Mouse (Mus musculus) forebrain, embryonic 15.5 days (tissue): Measurements from ENCODE around the gene Amph. TPM values are rescaled to one million over a fixed set of nuclear protein-coding genes. Genes with fewer than 3 reads are reported as not detected.

ENCODE experiments used
- ATAC-seq: fragments of 200-750 bp; cut with Nextera tagmentation; replicated peaks from 2 replicates; pipeline ENCODE4 v1.8.0; 2017; ENCODE audit warnings: mild to moderate bottlenecking, moderate TSS enrichment, moderate library complexity
- H3K27ac ChIP-seq: fragments of 300-500 bp; sonication (generic); replicated peaks from 2 replicates; pipeline ENCODE4 v1.5.1; 2015; ENCODE audit warnings: mild to moderate bottlenecking, inconsistent platforms
- H3K27me3 ChIP-seq: fragments of 300-500 bp; sonication (generic); 2 replicates; pipeline ENCODE4 v1.6.1; 2015; ENCODE audit warnings: inconsistent platforms
- H3K36me3 ChIP-seq: fragments of 300-500 bp; sonication (generic); 2 replicates; pipeline ENCODE4 v1.6.1; 2015; ENCODE audit warnings: mild to moderate bottlenecking, inconsistent platforms
- H3K4me1 ChIP-seq: fragments of 300-500 bp; sonication (generic); 2 replicates; pipeline ENCODE4 v1.6.1; 2015; ENCODE audit warnings: inconsistent platforms
- H3K4me2 ChIP-seq: fragments of 300-500 bp; sonication (generic); replicated peaks from 2 replicates; pipeline ENCODE4 v1.6.1; 2015; ENCODE audit warnings: mild to moderate bottlenecking, inconsistent platforms
- H3K4me3 ChIP-seq: fragments of 300-500 bp; sonication (generic); 2 replicates; pipeline ENCODE4 v1.5.1; 2015; ENCODE audit warnings: mild to moderate bottlenecking, inconsistent platforms
- H3K9ac ChIP-seq: fragments of 300-500 bp; sonication (generic); replicated peaks from 2 replicates; pipeline ENCODE4 v1.6.1; 2015; ENCODE audit warnings: mild to moderate bottlenecking, inconsistent platforms
- H3K9me3 ChIP-seq: fragments of 300-500 bp; sonication (generic); 2 replicates; pipeline ENCODE4 v1.6.1; 2016; ENCODE audit warnings: inconsistent platforms
- WGBS: fragments of 180-500 bp; shearing (Covaris S2); methylation state at CpG from one replicate; pipeline ENCODE4 v1.1.7; 2015; ENCODE audit warnings: mixed read lengths; 5-methylcytosine and 5-hydroxymethylcytosine counted together
- polyA plus RNA-seq: library from polyadenylated mRNA; unstranded; fragments of >200 nt; fragmentation: Nextera tagmentation; extraction: Ambion mirVana; gene quantifications from 2 replicates; pipeline ENCODE4 v1.2.1, GENCODE M21; 2015

Gene Amph
- polyA plus RNA-seq, 1 experiment from 2014 or later: 38.2 TPM

DNA sequence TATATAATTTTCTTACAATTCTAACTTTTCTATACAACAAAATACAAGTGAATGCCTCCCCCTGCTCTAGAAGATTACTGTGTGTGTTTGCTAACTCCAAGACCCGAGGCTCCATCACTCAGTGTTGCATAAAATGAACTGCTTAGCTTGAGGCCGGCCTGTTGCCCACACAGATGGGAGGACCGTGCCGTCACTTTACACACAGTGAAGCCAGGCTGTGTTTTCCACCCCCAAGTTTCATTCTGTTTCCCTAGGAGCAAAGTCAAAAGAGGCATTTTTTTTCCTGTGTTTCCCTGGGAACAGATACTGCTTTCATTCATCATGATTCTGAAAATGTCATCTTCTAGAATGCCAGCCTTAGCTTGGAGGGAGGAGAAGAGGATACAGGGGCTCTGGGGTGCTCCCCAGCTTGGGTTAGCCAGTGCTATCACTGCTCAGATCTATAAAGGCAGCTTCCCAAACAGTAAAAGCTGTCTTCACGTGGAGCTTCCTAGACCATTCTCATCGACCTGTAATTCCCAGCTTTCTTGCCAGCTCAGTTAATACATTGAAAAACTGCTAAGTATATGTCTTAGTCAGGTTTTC, 79.9 kb downstream of the Amph start:
- H3K4me2 ChIP-seq: no peak overlapping the region
- ATAC-seq: no peak
- no peaks in the 10 kb centered on the region for H3K9me3 ChIP-seq
- 80% methylated on average over 6 of the region's 6 CpGs for WGBS
- H3K27me3 ChIP-seq: no peaks in the 10 kb centered on the region
- no peaks in the 10 kb centered on the region for H3K4me1 ChIP-seq
- no peaks in the 10 kb centered on the region for H3K36me3 ChIP-seq
- no peak overlapping the region for H3K9ac ChIP-seq
- no peak overlapping the region for H3K27ac ChIP-seq
- no peak overlapping the region for H3K4me3 ChIP-seq

DNA sequence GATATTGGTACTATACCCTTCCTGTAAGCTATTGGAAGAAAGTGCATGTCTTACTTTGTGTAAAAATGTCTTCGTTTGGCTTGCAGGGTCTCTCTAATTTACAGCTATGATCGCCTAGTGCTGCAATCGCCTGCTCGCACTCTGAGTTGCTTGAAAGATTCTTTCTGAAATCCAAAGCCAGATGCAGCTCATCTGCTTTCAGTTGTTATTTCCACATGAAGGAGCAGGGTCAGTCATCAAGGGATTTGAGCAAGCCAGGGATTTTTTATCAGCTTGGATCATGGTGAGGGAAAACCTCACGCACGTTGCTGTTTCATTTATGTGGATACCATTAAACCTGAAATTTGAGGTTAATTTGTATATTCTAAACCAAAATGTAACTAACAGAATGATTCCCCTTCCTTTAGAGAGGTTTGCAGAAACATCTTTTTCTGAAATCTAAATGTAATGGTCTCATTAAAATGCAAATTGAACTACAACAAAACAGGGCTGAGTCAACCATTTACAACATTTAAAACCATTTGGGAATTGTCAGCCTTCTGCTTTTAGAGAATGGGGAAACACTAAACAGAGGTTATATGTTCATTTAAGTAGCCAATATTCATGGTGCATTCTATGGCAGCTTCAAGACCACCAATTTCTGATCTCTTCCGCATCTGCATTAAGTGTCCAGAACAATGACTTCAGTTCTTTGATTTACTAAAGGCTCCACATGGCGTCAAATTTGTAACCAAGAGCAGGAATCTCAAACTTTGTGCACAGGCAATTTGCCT, 84.1 kb downstream of the Amph start:
- Histone ChIP-seq H3K9ac (no peak overlapping the region), H3K27me3 (no peaks in the 10 kb centered on the region), H3K9me3 (no peaks in the 10 kb centered on the region), H3K4me2 (no peak overlapping the region), H3K27ac (no peak overlapping the region), H3K36me3 (no peaks in the 10 kb centered on the region), H3K4me1 (no peaks in the 10 kb centered on the region), H3K4me3 (no peak overlapping the region)
- no peak for ATAC-seq
- 71% methylated on average over 8 of the region's 8 CpGs for WGBS

DNA sequence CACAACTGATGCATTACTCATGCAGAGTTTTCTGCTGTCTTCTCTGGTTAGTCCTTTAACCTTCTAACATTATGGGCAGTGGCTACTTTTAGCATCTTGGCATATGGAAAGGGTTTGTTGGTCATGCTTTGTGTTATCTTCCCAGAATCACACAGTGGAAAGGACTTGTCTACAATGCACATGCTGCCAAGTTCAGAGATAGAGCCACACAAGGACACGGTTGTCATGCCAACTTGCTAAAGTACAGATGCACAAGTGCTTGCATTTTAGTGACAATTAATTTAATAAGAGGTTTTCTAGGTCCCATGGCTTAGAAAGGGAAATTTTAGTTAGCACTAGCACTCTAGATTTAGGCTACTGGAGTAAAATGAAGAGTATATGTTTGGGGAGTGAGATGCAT, 104.1 kb downstream of the Amph start:
- no peaks in the 10 kb centered on the region for H3K9me3 ChIP-seq
- no peak overlapping the region for H3K9ac ChIP-seq
- 83% methylated on average over 1 of the region's 1 CpGs for WGBS
- no peaks in the 10 kb centered on the region for H3K27me3 ChIP-seq
- no peak overlapping the region for H3K4me3 ChIP-seq
- no peak for ATAC-seq
- H3K4me1 ChIP-seq: no peaks in the 10 kb centered on the region
- no peak overlapping the region for H3K27ac ChIP-seq
- H3K4me2 ChIP-seq: no peak overlapping the region
- H3K36me3 ChIP-seq: no peaks in the 10 kb centered on the region

DNA sequence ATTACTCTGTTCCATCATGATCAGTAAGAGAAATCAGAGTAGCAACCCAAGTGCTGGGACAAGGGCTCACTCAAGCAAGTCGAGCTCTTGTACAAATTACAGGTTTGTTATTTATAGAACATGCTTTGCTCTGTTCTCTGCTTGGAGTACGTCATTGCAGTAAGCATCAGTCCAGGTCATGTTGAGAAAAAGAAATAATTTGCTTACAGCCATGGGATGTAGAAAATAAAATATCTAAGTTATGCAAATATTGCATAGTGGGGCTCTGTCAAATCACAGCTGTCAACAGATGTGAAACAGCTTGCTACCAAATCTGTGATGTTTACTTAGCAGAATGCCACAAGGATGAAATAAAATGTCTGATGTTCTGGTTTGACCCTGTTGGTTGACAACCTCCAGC, 106.5 kb downstream of the Amph start:
- Histone ChIP-seq H3K4me2 (no peak overlapping the region), H3K9me3 (no peaks in the 10 kb centered on the region)
- no peak for ATAC-seq

DNA sequence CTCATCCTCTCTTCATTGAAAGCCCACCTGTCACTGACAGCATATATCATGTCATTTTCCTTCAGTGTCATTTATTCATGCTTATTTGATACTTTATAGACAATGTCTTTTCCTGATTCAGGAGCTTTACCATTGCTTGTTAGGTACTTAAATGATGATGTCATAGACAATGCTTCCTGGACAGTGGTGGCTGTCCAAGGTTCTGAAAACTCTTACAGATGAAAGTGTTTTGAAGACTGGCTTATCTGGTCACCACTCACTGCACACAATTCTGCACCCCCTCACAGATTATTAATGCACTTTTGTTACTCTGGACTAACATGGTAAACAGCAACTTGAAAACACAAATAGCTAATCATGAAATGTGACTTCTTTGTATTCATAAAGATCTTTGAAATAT, 124.3 kb downstream of the Amph start:
- H3K4me2 ChIP-seq: no peak overlapping the region
- no peaks in the 10 kb centered on the region for H3K27me3 ChIP-seq
- no peaks in the 10 kb centered on the region for H3K9me3 ChIP-seq
- H3K4me1 ChIP-seq: no peaks in the 10 kb centered on the region
- H3K4me3 ChIP-seq: no peak overlapping the region
- H3K27ac ChIP-seq: no peak overlapping the region
- no peak for ATAC-seq
- no peak overlapping the region for H3K9ac ChIP-seq
- H3K36me3 ChIP-seq: no peaks in the 10 kb centered on the region

More for the DNA sequence above, 106.5 kb downstream of the Amph start:
- Histone ChIP-seq H3K4me3 (no peak overlapping the region), H3K27me3 (no peaks in the 10 kb centered on the region), H3K9ac (no peak overlapping the region), H3K4me1 (no peaks in the 10 kb centered on the region), H3K36me3 (no peaks in the 10 kb centered on the region), H3K27ac (no peak overlapping the region)
- 83% methylated on average over 2 of the region's 2 CpGs for WGBS

DNA sequence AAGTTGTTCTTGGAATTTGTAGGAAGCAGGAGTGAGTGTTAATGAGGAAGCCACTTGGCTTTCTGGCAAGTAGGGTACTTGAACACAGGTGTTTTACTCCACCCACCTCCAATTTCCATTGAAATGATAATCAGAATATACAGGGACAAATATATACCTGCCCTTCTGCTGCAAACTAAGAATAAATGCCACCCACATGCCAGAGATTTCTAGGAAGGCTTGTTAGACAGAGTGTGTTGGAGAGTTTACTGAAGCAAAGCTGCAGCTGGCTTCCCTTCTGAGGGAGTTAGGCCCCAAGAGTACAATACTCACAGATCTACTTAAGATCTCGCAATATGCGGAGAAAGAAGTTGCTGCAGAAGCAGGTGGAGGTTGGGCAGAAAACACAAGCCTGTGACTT, 129.4 kb downstream of the Amph start:
- Histone ChIP-seq H3K9me3 (no peaks in the 10 kb centered on the region), H3K4me3 (no peak overlapping the region), H3K9ac (no peak overlapping the region), H3K27me3 (no peaks in the 10 kb centered on the region), H3K4me2 (no peak overlapping the region), H3K4me1 (no peaks in the 10 kb centered on the region), H3K36me3 (no peaks in the 10 kb centered on the region), H3K27ac (no peak overlapping the region)
- 86% methylated on average over 2 of the region's 2 CpGs for WGBS
- ATAC-seq: no peak

DNA sequence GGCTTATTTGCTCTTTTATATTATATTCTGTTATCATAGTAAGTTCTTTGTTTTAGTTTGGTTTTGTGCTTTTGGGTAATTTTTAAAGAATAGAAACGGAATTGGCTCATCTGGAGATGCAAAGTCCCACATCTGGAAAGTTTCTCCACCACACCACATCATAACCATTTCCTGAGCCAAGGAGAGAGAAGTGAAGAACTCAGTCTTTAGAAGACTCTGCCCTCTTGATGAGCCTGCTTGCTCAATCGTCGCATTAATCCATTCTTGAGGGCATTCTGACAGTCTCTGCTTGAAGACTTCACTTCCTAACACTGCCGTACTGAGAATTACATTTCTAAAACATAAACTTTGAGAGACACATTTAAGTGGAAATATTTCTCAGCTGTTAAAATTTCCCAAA, 133.9 kb downstream of the Amph start:
- no peaks in the 10 kb centered on the region for H3K9me3 ChIP-seq
- no peak overlapping the region for H3K4me2 ChIP-seq
- ATAC-seq: no peak
- no peak overlapping the region for H3K4me3 ChIP-seq
- no peaks in the 10 kb centered on the region for H3K27me3 ChIP-seq
- H3K36me3 ChIP-seq: no peaks in the 10 kb centered on the region
- no peak overlapping the region for H3K27ac ChIP-seq
- 91% methylated on average over 4 of the region's 4 CpGs for WGBS
- no peaks in the 10 kb centered on the region for H3K4me1 ChIP-seq
- H3K9ac ChIP-seq: no peak overlapping the region

DNA sequence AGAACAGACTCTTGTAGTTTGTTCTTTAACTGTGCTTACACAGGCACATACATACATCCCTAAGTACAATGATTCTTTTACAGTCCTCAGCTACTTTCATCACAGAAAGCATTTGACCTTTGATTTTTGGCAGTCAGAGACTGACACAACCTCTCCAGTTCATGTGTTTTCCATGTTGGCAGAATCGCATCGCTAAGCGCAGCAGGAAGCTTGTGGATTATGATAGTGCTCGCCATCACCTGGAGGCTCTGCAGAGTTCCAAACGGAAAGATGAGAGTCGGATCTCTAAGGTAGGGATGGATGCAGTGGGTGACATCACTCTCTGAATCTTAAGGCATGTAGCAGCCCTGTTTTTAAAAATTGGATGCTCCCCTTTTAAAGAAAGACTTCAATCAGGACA, 146.6 kb downstream of the Amph start:
- Histone ChIP-seq H3K9me3 (no peaks in the 10 kb centered on the region), H3K9ac (no peak overlapping the region), H3K4me1 (no peaks in the 10 kb centered on the region), H3K36me3 (no peaks in the 10 kb centered on the region), H3K4me2 (no peak overlapping the region), H3K27ac (no peak overlapping the region), H3K4me3 (no peak overlapping the region), H3K27me3 (no peaks in the 10 kb centered on the region)
- no peak for ATAC-seq
- 96% methylated on average over 6 of the region's 6 CpGs for WGBS

DNA sequence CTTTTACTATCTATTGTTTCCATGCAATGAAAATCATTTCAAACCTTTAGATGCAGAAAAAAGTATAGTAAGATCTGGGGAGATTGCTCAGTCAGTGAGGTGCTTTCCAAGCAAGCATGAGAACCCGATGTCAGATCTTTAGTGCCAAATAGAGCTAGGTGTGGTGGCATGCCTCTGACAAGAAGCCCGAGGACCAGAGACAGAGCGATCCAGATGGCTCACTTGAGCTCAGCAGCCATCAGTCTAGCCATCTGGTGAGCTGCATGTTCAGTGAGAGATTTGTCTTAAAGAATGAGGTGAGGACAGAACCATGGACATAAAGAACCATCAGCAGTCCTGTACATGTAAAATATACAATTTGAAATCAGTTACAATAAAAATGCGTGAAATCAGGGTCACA, 149.1 kb downstream of the Amph start:
- H3K4me1 ChIP-seq: no peaks in the 10 kb centered on the region
- H3K9ac ChIP-seq: no peak overlapping the region
- H3K4me2 ChIP-seq: no peak overlapping the region
- H3K27ac ChIP-seq: no peak overlapping the region
- ATAC-seq: no peak
- H3K36me3 ChIP-seq: 0 out of 2 replicates have a peak, but pooled peaks cover 4% of the 10 kb centered on the region
- H3K4me3 ChIP-seq: no peak overlapping the region
- H3K9me3 ChIP-seq: no peaks in the 10 kb centered on the region
- 81% methylated on average over 4 of the region's 4 CpGs for WGBS
- no peaks in the 10 kb centered on the region for H3K27me3 ChIP-seq

DNA sequence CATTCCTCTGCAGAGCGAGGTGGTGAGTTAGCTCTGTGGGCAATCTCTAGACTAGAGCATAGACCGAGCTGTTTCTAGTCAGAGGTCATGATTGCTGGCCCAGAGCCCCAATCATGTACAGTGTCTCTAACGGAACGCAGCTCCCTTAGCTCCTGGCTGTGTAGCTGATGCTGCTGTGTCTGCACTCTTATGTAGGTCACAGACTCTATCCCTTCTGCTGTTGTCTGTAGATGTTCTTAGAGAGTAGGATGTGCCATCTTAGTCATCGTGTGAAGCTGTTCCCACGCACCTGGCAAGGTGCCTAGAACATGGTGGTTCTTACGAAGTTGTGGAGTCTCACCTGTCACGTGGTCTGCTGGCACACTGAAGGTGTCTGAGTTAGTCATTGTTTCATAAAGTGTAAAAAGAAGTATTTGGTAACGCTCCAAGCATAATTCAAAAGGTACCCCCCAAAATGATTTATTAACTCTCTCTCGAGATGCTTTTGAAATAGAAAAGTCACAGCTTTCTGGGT, 153.9 kb downstream of the Amph start:
- Histone ChIP-seq H3K4me3 (no peak overlapping the region), H3K36me3 (0 out of 2 replicates have a peak, but pooled peaks cover 4% of the 10 kb centered on the region), H3K27ac (no peak overlapping the region), H3K4me2 (no peak overlapping the region), H3K9me3 (no peaks in the 10 kb centered on the region), H3K27me3 (no peaks in the 10 kb centered on the region), H3K9ac (no peak overlapping the region), H3K4me1 (no peaks in the 10 kb centered on the region)
- no peak for ATAC-seq
- 84% methylated on average over 10 of the region's 10 CpGs for WGBS

DNA sequence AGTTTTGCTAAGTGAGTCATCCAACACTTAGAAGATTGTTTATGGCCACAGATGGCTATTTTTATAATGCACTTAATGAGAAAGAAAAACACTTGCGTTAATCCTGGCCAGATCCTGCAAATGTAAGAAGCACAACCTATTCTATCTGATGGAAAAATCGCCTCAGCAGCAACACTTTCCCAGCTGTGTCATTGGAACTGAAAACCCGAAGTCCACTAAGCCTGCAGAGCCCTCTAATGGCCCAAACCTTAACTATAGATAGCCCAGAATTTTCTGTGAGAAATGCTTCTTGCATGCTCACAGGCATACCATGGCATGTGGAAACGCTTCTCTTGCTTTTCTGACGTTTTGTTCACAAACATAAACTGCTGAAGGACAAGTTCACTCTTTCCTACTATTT, 158.4 kb downstream of the Amph start:
- Histone ChIP-seq H3K4me1 (no peaks in the 10 kb centered on the region), H3K9me3 (no peaks in the 10 kb centered on the region), H3K27ac (no peak overlapping the region), H3K27me3 (no peaks in the 10 kb centered on the region), H3K4me3 (no peak overlapping the region), H3K4me2 (no peak overlapping the region), H3K36me3 (no peaks in the 10 kb centered on the region), H3K9ac (no peak overlapping the region)
- 61% methylated on average over 5 of the region's 5 CpGs for WGBS
- no peak for ATAC-seq

DNA sequence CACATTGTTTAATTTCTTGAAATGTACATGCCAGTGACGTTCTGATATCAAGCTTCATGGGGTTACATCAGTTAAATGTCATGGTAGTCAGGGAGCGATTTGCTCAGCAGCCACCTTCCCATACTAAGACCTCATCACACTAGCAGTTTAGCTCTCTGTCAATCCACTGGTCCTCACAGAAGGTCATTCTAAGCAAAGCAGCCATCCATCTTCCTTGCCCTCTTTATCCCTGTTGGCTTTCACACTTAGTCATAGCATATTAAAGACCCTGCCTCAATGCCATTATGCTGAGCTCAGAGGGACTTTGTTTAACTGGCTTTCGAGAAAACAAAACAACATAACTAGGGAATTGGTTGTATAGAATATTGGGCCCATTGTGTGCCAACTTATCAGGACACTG, 161.3 kb downstream of the Amph start:
- H3K36me3 ChIP-seq: no peaks in the 10 kb centered on the region
- no peaks in the 10 kb centered on the region for H3K27me3 ChIP-seq
- H3K27ac ChIP-seq: no peak overlapping the region
- H3K4me3 ChIP-seq: no peak overlapping the region
- H3K4me1 ChIP-seq: no peaks in the 10 kb centered on the region
- no peaks in the 10 kb centered on the region for H3K9me3 ChIP-seq
- H3K9ac ChIP-seq: no peak overlapping the region
- 56% methylated on average over 3 of the region's 3 CpGs for WGBS
- no peak overlapping the region for H3K4me2 ChIP-seq
- ATAC-seq: no peak
